Mouse (Mus musculus): ENCODE results near the gene Itpk1.
A peak's percentile ranks its signal among the peaks of the same experiment; 100 is the strongest.

Itpk1 gene

DNA sequence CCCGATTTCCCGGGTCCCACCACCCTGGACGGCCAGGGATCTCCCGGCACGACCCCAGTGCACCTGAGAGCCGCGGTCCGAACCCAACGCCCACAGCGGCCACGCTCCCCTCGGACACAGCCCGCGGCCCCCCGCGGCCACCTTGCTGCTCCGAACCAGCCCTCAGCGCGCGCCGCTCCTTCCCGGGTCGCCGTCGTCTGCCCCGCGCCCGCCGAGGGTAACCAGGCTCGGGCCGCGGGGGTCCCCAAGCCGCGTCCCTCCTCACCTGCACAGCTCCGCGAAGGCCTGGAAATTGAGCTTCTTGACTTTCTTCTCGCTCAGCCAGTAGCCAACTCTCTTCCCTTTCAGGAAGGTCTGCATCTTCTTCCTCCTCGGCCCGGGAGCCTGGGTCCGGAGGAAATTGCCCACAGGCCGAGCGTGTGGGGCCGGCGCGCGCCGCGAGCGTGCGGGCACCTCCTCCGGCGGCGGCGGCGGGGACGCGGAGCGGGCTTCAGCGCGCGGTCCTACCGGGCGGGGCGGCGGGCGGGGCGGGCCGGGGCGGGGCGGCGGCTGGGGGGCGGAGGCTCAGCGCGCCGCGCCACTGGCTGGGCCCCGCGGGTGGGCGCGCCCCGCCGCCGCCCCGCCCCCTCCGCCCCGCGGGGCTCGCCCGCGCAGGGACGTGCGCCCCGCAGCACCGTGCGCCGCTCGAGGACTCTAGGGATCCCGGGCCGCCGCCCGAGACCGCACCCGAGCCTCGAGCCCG, at the start of gene Itpk1:
Gene Itpk1 (minus strand): TSS at position 474 of the 742 bp plus-strand sequence.
- DNase-seq, result peak; percentile 85

DNA sequence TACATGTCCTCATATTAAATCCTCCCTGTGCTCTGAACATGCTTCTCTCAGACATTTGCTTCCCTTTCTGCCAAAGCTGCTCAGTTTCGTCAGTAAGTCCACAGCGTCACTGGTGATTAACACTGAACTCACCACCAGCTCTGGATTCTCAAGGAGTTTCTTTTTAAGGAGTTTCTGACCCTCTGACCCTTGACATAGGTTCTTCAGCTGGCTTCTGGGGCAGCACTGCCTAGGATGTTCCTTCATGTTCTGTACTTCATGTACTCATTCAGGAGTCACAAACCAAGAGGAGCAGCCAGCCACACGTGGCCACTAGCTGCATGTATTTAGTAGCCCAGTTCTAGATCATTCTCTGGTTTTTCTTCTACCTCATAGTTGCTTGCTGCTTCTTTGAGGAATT, 43.5 kb upstream of the Itpk1 start:
- DNase-seq, result no peak

DNA sequence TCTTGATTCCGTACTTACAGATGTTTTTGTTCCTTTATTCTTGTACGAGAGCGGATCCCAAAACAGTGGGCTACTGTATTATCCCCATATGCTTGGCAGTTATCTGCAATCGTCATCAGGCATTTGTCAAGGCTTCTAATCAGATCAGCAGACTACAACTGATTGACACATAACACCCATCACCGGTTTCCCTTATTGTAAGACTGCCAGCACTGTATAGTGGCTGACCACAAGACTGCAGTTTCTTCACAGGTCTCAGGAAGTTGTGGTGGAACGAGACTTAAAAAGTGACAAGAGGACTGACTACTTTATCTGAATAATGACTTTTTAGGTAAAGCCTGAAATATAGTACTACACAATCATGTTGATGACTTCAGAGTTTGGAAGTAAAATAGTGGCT, 40.1 kb upstream of the Itpk1 start:
- no peak for DNase-seq

DNA sequence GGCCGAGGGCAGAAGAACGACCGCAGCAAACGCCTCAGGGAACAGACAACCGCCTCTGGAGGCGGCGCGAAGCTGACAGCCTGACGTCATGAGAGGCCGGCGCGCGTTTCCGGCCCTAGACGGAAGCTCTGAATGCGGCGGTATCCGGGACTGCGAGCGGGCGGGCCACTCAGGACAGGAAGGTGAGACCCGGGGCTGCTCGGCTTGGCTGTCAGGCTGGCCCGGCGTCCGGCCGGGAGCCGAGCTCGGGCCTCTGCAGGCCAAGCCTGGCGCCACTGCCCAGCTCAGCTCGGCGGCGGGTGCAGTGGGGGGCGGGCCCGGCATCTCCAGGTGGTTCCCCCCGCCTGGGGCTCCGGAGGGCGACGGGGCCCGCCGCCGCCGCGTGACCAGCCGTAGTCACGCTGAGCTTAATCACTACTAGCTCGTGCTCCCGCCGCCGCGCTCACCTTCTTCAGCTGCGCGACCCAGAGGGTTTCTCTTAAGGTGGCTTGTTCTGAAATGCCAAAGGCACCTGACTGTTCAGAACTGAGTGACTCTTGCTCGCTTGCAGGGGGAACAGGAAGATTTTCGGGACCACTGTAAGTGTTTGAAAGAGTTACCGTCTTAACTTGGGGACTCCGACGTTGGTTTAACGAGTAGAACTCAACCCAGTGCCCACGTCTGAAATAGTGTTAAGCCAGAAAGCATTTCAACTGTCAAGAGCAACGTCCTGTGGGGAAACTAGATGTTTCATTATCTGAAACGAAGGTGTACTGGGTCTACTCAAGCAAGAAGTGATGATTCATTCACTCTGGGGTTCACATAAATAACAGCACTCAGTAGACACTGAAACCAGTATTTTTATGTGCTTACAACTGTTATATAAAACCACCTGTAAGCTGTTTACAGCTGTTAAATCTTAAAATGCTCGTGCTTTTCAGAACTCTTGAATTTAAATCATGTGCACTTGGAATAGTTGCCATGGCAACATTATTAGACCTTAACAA, 39.2 kb upstream of the Itpk1 start, which contains the start of the genes Moap1 and Tmem251:
Gene Moap1 (minus strand): TSS at position 73 of the 986 bp plus-strand sequence.
Gene Tmem251 (plus strand): TSS at position 174 of the 986 bp plus-strand sequence.
- DNase-seq, result peak; percentile 92

DNA sequence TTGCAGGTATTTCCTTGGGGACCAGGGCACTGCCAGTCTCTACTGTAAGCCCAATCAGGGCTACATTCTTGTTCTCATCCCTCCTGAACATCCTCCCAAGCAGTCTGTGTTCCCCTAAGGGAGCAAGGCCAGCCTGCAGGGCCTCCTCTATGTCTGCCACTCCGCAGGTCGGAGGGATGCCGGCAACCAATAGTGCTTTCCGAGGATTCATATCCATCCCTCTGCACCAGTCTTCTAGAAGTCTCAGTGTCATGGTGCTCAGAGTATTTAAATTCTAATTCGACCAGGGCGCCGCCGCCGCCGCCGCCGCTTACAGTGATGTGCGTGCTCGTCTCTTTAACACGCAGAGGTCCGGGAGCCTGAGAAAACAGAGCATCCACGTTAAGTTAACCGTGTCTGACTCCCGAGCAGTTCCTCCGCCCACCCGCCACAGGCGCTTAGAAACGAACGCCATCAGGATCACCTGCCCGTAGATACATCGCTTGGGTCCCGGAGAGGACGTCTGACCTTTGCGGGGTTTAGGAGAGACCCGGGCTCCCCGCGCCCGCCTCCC, 38.4 kb upstream of the Itpk1 start:
- DNase-seq, result no peak

DNA sequence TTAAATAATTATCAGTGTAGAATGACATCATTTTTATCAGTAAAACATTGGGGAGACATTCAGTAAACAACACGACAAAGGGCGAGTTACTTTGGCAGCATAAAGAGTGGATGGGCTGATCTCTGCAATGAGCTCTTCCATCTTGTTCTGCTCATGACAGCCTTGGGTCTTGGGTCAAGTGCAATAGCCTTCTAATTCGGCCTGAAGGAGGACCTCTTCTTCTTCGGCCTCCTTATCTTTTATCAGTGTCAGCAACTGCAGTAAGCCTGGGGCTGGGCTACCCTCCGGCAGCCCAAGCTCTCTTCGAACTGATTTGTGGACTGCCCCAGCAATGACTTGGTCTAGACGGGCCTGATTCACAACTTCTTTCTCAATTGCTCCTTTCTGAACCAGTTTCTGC, 37.3 kb upstream of the Itpk1 start:
- no peak for DNase-seq

DNA sequence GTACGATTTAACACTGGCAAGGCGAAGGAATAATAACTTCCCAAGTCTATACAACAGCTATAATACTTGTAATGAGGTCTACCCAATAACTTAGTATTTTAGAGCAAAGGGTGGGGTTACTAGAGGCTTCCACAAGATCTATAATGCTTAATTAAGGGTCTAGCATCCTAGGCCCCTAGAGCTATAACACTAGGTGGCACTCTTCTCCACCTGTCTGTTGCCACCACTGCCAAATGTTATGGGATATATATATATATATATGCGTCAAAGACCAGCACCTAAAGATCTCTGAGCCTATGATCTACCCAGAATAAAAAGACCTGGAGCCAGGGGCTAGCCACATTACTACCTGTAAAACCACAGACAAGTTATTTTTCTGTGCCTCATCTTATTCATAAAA, 35.6 kb upstream of the Itpk1 start:
- no peak for DNase-seq

DNA sequence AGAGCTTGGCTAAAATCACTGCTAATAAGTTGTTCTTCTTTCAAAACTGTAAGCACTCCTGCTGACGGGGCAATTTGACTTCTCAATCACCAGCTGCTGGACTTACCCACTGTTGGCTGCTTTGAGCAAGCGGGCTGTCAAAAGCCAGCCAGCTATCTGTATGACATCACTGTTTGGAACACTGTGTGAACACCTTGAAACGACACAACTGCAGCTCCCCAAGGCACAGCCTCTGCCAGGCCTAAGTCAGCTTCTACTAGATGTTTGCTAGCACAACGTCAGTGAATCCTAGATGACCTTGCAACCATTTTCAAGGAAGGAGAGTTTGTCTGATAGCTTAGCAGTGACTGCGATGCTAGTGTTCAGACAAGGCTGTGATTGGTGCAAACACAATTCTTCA, 34.4 kb upstream of the Itpk1 start:
- DNase-seq, result no peak

DNA sequence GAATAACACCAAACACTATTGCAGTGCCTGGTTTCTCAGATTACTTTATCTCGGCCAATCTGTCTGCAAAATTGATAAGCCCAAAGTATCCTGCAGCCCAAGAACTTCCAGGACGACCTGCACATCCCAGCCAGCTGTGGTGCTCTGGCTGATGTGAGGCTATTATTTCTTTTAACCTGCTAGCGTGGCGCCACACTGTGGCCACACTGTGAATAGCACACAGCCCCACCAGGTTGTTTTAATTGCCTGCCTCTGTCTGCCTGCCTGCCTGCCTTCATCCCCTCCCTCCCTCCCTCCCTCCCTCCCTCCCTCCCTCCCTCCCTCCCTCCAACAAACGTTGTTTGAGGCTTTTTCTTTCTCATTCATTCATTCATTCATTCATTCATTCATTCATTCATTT, 28.7 kb upstream of the Itpk1 start:
- DNase-seq, result peak; percentile 76

DNA sequence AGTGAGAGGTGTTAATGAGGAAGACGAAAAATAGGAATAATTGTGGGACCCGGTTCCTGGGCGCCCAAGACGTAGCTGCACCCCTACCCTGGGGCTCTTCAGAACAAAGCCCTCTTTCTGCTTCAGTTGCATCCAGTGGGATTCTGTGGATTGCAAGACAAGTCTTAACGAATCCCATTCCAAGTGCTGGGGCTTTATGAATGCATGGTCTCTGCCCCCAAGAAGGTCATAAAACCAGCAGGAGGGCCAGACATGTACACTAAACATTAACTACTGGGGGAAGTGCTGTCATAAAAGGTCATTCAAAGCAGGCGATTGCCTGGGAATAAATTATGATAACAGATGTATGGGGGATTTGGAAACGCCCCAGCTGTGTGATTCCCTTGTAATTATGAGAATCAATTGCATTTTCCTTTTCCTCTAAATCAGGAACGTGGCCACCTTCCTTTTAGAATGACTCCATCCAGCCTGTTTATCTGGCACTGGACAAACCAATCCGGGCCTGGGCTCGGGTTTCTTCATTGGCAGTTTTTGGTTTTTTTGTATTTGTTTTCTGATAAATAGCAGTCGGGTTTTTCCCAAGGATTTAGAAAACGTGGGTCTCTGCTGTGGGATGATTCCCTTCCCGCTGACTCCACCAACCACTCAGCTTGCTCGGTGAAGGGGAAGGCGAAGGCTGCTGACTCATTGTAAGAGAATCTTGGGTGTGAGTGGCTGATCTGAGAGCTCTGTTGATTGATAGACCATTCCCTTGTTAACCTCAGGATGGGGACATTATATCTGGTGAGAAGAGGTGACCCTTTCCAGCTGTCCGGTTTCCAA, 26.3 kb upstream of the Itpk1 start:
- DNase-seq, result no peak

DNA sequence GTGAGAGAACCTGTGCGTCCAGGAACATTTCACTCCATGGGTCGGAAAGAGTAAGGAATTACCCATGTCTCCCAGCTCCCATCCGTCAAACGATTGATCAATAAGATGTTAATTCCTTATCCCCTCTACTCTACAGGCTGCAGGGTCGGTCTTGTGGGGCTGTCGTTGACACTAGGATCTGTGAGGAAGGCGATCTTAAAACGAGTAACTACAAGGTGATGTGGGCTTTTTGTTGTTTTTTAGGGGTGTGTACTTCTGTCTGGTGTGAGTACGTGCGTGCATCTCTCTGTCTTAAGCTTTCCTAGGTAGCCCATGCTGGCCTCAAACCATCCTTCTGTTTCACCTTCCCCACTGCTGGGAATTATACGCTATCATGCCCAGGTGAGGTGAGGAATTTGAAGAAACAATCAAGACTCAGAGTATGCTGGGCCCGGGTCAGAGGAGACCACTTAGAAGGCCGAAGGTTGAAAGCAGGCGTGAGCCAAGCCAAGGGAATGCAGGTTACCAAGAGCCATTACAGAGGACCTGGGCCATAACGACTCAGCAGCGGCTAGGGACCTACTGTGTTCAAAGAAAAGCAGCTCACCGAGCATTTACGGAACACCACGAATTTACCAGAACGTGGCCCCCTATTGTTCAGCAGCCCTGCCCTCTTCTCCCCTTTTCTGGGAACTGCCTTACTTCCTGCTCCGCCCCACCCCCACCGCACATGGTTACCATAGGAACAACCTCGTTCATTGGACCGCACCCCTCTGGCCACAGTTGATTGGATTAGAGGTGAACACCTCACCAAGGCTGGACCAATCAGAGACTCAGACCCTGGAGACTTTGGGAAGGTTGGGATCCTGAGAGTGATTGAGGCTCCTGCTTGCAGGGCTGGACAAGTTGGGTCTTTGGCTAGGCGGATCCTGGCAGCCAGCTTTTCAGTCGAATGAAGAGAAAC, 25.4 kb upstream of the Itpk1 start:
- peak; percentile 87 for DNase-seq

DNA sequence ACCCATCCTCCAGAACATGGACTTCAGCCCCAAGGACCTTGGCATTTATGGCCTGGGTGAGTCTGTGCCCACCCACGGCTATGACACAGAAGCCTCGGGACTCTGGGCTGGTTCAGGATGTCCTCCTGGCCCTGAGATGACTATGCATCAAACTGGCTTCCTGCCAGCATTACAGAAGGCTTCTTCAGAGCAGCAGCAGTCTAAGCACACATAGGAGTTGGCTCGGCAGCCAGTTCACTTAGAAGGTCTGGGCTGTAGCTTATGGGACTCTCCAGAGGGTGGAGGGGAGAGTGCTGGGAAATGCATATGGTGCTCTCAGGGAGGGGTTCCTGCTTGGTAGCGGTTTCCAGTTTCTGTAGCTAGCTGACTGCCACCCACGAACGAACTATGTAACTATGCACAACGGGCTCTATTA, 21.0 kb upstream of the Itpk1 start:
- no peak for DNase-seq

DNA sequence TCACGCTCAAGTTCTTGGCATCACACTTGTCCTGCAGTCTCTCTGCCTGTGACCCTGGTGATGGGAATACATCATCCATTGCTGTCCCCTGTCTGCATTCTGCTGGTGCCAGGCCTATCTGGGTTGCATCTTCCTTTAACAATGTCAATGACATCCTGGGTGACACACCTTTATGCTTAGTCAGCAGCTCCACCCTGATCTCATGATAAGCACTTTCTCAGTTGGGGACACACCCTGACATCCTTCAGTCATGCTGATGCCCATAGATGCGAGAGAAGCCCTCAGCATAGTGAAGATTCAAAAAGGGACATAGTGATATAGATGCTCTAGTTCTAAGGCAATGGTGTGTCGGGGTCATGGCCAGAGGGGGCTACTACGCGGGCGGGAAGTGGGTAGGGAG, 20.4 kb upstream of the Itpk1 start:
- DNase-seq, result no peak

DNA sequence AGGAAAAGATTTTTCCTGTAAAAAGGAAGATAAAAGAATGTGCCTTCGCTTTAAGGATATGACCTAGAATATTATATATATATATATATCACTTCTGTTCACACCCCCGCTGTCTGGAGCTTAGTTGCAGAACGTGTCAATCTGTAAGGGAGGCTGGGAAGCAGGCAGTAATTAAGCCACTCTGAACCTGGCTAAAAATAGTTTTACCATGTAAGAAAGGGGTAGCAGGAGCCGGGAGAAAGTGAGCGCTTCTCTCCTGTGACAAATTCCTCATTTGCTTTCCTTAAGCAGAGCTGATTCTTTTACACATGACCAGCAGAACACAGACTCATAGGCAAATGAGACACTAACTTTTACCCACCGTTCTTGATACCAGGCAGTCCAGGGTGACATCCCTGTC, 19.1 kb upstream of the Itpk1 start:
- DNase-seq, result no peak

DNA sequence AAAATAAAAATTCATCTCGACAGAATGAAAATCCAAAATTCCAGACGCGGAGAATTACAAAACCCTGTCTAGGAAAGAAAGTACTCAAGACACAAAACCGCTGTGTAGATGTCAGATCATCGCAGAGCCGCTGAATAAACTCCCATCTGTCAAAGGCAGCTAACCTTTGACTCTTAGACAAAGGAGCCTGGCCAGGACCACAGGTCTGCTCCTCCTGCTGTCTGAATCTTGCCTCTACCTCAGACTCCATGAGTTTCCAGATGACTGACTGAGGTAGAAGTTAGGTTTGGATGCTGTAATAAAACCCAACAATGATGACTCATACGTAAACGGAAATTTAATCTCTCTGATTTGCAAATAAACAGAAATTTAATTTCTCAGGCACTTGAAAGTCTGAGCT, 18.2 kb upstream of the Itpk1 start:
- no peak for DNase-seq

DNA sequence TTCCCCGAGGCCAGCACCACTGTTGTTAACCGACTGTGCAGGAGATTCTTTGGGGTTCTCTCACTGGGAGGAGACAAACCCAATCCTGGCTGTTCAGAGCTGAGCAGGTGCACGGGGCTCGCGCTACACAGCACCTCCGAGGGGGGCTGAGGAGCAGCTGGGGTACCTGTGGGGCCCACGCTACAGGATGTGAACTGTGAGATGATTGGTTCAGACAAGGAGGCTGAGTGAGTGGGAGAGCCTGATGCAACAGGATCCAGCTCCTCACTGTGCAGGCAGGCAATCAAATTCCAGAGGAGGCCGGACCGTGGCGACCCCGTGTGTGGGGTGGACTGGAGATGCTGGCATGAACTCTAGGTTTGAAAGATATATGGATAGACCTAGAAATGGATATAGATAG, 17.7 kb upstream of the Itpk1 start:
- no peak for DNase-seq

DNA sequence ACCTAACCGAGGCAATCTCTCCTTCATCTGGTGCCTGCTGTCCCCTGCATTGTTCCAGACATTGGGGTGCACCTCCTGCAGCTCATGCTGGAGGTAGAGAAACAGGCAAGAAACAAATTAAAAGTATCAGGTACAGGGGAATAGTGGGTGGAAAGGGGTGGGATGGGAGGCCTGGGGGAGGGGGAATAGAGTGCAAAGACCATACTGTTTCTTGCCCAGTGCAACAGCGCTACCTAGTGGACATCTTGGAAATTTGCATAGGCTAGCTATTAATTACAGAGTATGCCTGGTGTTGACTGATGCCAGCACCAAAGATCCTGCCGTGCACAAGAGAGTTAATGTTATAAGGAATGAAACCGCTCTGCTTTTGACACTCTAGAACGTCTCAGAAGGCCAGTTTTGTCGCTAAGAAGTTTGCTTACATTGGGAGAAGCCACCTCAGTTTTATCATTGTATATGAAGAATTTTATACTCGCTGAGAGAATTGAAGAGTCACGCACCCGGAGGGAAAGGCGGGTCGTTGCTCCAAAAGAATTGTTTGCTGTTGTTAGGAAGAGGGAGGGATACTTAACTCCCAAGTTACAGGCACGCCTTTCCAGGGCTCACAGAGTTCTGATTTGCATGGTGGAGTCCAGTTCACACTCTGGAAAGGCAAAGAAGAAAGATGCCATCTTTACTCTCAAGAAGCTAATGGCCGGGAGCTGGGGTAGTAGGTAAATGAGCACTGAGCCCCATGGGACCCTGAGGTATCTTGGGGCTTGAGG, 15.0 kb upstream of the Itpk1 start:
- no peak for DNase-seq

DNA sequence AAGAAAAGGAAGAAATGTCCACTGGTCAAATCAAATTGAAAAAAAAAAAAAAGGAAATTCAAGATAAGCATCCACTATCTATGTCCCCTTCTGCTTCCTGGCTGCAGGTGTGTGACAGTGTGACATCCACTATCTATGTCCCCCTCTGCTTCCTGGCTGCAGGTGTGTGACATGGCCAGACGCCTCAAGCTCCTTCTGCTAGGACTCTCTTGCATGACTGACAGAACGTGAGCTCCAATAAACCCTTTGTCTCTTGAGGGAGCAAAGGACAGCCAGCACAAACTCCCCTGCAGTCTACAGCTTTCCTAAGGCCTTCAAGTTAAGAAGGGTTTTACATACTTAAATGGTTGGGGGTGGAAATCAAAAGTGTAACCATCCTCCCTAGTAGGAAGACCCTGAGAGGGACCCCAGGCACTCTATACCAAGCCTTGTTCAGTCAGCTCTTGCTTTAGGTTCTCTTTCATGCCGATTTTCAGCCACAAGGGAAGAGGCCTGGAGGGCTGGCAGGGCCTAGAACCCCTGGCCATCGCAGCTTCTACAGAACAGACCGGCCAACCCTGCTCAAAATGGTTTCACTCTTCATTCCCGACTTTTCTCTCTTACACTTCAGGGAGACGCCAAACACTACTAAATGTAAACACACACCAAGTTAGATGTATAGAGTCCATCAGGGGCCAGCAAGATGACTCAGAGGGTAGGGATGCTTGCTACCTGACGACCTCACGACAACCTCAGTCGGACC, 10.1 kb upstream of the Itpk1 start:
- no peak for DNase-seq

DNA sequence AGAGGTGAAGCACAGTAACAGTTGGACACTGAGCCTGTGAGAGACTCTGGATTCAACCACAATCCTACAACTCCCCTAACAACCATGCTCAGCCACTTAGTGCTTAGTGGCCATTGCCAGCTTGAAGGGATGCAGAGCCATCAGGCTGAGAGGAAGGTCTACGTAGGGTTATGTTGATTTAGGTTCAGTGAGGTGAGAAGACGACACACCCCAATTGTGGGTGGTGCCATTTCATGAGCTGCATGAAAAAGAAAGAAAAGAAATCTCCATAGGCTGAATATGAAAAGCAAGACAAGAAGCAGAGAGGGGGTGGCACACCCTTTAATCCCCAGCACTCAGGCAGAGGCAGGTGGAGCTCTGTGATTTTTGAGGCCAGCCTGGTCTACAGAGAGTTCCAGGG, 9.4 kb upstream of the Itpk1 start:
- no peak for DNase-seq
